Mouse (Mus musculus) kidney, postnatal 36 days (tissue): ENCODE results near the gene Hcn1.

Experiments
- DNase-seq, 2 experiments: peaks; one replicate each; pipeline ENCODE4 v3.0.0; 2021 to 2022; ENCODE audit warnings: mixed read lengths in 2 of 2

The Hcn1 gene

GRCm38 (mm10) chr13:117602181-117602580, at the start of gene Hcn1:
Gene Hcn1 (plus strand): TSS chr13:117602320.
- DNase-seq, result peak; percentile 21 to 76

GRCm38 (mm10) chr13:117567251-117567650, 34.9 kb upstream of the Hcn1 start:
- DNase-seq, result no peak

GRCm38 (mm10) chr13:117571747-117572146, 30.4 kb upstream of the Hcn1 start:
- no peak for DNase-seq

- DNase-seq, result no peak
These were observed 7.5 kb upstream of the Hcn1 start for GRCm38 (mm10) chr13:117594494-117595182.

- no peak for DNase-seq
These were observed 7.0 kb upstream of the Hcn1 start for GRCm38 (mm10) chr13:117595183-117595532.

- DNase-seq, result no peak
These were observed 672 bp upstream of the Hcn1 start for GRCm38 (mm10) chr13:117601331-117601965.

- DNase-seq, result no peak
These were observed 668 bp downstream of the Hcn1 start for GRCm38 (mm10) chr13:117602617-117603358.

GRCm38 (mm10) chr13:117603421-117603820, 1.3 kb downstream of the Hcn1 start:
- DNase-seq, result no peak

GRCm38 (mm10) chr13:117604073-117604472, 2.0 kb downstream of the Hcn1 start:
- peak; percentile 32 to 51 for DNase-seq

- DNase-seq, result no peak
These were observed 3.0 kb downstream of the Hcn1 start for GRCm38 (mm10) chr13:117604971-117605750.

GRCm38 (mm10) chr13:117611881-117612280, 9.8 kb downstream of the Hcn1 start:
- DNase-seq, result no peak

- no peak for DNase-seq
These were observed 17.4 kb downstream of the Hcn1 start for GRCm38 (mm10) chr13:117619544-117619943.

GRCm38 (mm10) chr13:117657501-117657900, 55.4 kb downstream of the Hcn1 start:
- DNase-seq, result no peak

GRCm38 (mm10) chr13:117658414-117659175, 56.5 kb downstream of the Hcn1 start:
- no peak for DNase-seq

- no peak for DNase-seq
These were observed 57.4 kb downstream of the Hcn1 start for GRCm38 (mm10) chr13:117659511-117659910.

- no peak for DNase-seq
These were observed 60.5 kb downstream of the Hcn1 start for GRCm38 (mm10) chr13:117662661-117663060.

GRCm38 (mm10) chr13:117669303-117669702, 67.2 kb downstream of the Hcn1 start:
- DNase-seq, result no peak

- DNase-seq, result no peak
These were observed 69.7 kb downstream of the Hcn1 start for GRCm38 (mm10) chr13:117671851-117672250.

GRCm38 (mm10) chr13:117676418-117676817, 74.3 kb downstream of the Hcn1 start:
- DNase-seq, result no peak

GRCm38 (mm10) chr13:117687670-117688069, 85.5 kb downstream of the Hcn1 start:
- DNase-seq, result no peak

- no peak for DNase-seq
These were observed 92.7 kb downstream of the Hcn1 start for GRCm38 (mm10) chr13:117694729-117695332.

GRCm38 (mm10) chr13:117705573-117705972, 103.5 kb downstream of the Hcn1 start:
- DNase-seq, result no peak
